Mouse (Mus musculus) retina, adult 2 months (tissue): Measurements from ENCODE around the gene Park7.
A peak's percentile ranks its signal among the peaks of the same experiment; 100 is the strongest.
"Not testable (repeated sequence)": the region's sequence is repeated elsewhere in the genome, so short reads cannot be mapped to it uniquely, and the experiment has no call there.

Experiments
- DNase-seq: peaks from one replicate; pipeline ENCODE4 v3.0.0-alpha.2; 2012; ENCODE audit warnings: low read depth, low spot score

Gene Park7

GRCm38 (mm10) chr4:150910164-150910951 is 3.9 kb downstream of the Park7 start:
- no peak for DNase-seq

- peak; percentile 97 for DNase-seq
Observed at GRCm38 (mm10) chr4:150909451-150910156, 4.6 kb downstream of the Park7 start.

- DNase-seq: not testable (repeated sequence)
Observed at GRCm38 (mm10) chr4:150908512-150908911, 5.7 kb downstream of the Park7 start.

GRCm38 (mm10) chr4:150907099-150907498 is 7.1 kb downstream of the Park7 start:
- no peak for DNase-seq

GRCm38 (mm10) chr4:150903091-150903742 is 11.0 kb downstream of the Park7 start:
- DNase-seq: no peak

GRCm38 (mm10) chr4:150902062-150902461 is 12.2 kb downstream of the Park7 start:
- DNase-seq: no peak

- DNase-seq: peak; percentile 37
Observed at GRCm38 (mm10) chr4:150901651-150902050, 12.6 kb downstream of the Park7 start.

- DNase-seq: no peak
Observed at GRCm38 (mm10) chr4:150900486-150900885, 13.8 kb downstream of the Park7 start.

- peak; percentile 39 for DNase-seq
Observed at GRCm38 (mm10) chr4:150898716-150899365, 15.4 kb downstream of the Park7 start.

GRCm38 (mm10) chr4:150896896-150897624 is 17.2 kb downstream of the Park7 start:
- no peak for DNase-seq

GRCm38 (mm10) chr4:150894718-150895501 is 19.3 kb downstream of the Park7 start:
- DNase-seq: no peak

- DNase-seq: no peak
Observed at GRCm38 (mm10) chr4:150891308-150891707, 22.9 kb downstream of the Park7 start.

GRCm38 (mm10) chr4:150889955-150890315 is 24.3 kb downstream of the Park7 start:
- DNase-seq: no peak

- no peak for DNase-seq
Observed at GRCm38 (mm10) chr4:150889273-150889954, 24.8 kb downstream of the Park7 start.

GRCm38 (mm10) chr4:150888492-150888891 is 25.7 kb downstream of the Park7 start:
- no peak for DNase-seq

- DNase-seq: no peak
Observed at GRCm38 (mm10) chr4:150887903-150888302, 26.3 kb downstream of the Park7 start.

- no peak for DNase-seq
Observed at GRCm38 (mm10) chr4:150882632-150883031, 31.6 kb downstream of the Park7 start.

- DNase-seq: no peak
Observed at GRCm38 (mm10) chr4:150880364-150880763, 33.9 kb downstream of the Park7 start.

- no peak for DNase-seq
Observed at GRCm38 (mm10) chr4:150879631-150880030, 34.6 kb downstream of the Park7 start.

- DNase-seq: no peak
Observed at GRCm38 (mm10) chr4:150875393-150875792, 38.8 kb downstream of the Park7 start.
